Mouse (Mus musculus): ENCODE data around the gene Tex19.1. TPM values are rescaled to one million over a fixed set of nuclear protein-coding genes. Genes with fewer than 3 reads are reported as not detected.
A peak's percentile ranks its signal among the peaks of the same experiment; 100 is the strongest.

Tex19.1 gene
- polyA plus RNA-seq, 1 experiment, result not detected

DNA sequence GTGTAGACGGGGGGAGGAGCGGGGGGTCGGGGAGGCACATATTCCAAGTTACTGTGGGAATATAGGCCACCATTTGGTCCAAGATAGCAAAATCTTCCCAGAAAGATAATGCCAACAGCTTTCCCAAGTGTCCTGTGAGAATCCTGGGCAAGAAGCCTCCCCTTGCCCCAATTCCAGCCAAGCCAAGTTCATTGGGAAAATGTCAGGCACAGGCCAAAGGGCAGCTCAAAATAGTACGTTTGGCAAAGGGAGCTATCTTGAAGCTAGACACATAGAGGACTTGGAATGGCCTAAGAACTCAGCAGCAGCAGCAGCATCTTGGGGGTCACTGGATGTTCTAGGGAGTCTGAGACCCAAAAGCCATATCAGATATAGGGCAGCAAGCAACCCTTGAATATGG is 17.8 kb downstream of the Tex19.1 start:
- no peak for TF ChIP-seq CTCF (conservative IDR thresholded peaks at IDR 0.05; ENCODE audit: insufficient read depth, insufficient read length, low read depth, low read length)
- 83% methylated on average over 4 of the region's 4 CpGs for WGBS
- H3K36me3 ChIP-seq (ENCODE audit: control insufficient read depth, insufficient read depth, low read length), result no peaks in the 10 kb centered on the region
- no peaks in the 10 kb centered on the region for H3K27me3 ChIP-seq (replicated peaks; ENCODE audit: control insufficient read depth, insufficient read depth, low read length)
- no peaks in the 10 kb centered on the region for H3K4me1 ChIP-seq (ENCODE audit: control insufficient read depth, insufficient read depth, low read length)
- DNase-seq, result no peak
- H3K4me3 ChIP-seq (ENCODE audit: insufficient read depth, low read depth, low read length), result no peak overlapping the region
- H3K27ac ChIP-seq (ENCODE audit: insufficient read depth, low read depth, low read length), result no peak overlapping the region

DNA sequence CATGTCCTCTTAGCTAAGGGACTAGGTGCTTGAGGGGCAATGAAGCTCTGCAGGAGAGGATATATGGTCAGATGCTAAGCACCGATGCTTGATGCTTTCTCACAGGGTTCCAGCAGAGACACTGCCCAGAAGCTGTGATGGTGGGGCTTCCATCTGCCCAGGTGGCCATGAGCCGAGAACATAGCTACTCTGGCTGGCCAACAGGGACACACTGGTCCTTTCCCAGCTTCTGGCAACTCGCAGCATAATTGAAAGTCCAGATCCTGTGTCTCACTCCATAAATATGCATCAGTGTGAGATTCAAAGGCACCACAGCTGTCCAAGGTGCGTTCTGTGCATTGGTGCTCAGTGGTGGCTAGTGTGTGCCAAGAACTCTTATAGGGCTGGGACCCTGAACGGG is 27.3 kb downstream of the Tex19.1 start:
- Histone ChIP-seq H3K4me3 (ENCODE audit: insufficient read depth, low read depth, low read length) (no peak overlapping the region), H3K36me3 (ENCODE audit: control insufficient read depth, insufficient read depth, low read length) (no peaks in the 10 kb centered on the region), H3K4me1 (ENCODE audit: control insufficient read depth, insufficient read depth, low read length) (no peaks in the 10 kb centered on the region), H3K27me3 (replicated peaks; ENCODE audit: control insufficient read depth, insufficient read depth, low read length) (no peaks in the 10 kb centered on the region), H3K27ac (ENCODE audit: insufficient read depth, low read depth, low read length) (no peak overlapping the region)
- DNase-seq, result no peak
- no peak for TF ChIP-seq CTCF (conservative IDR thresholded peaks at IDR 0.05; ENCODE audit: insufficient read depth, insufficient read length, low read depth, low read length)
- TF ChIP-seq POLR2A (IDR thresholded peaks at IDR 0.05; ENCODE audit: low read depth, low read length), result no peak
- WGBS, result 81% methylated on average over 5 of the region's 5 CpGs

DNA sequence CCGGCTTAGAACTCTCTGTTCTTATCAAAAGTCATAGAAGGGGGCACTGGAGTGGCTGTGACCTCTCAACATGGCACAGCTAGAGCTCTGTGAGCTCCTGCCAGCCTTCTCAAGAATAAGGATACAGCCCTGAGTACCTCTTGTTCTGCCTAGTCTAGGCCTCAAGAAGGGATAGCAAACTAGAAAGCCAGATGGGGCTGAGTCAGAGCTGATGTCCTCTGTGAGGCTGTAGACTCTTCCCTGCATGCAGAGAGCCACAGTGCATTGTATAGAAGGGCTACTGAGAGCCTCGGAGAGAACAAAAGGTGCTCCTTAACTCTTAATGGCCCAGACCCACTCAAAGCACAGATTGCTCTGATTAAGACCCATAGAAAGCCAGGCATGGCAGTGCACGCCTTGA is 28.3 kb downstream of the Tex19.1 start:
- Histone ChIP-seq H3K27ac (ENCODE audit: insufficient read depth, low read depth, low read length) (no peak overlapping the region), H3K36me3 (ENCODE audit: control insufficient read depth, insufficient read depth, low read length) (no peaks in the 10 kb centered on the region), H3K4me1 (ENCODE audit: control insufficient read depth, insufficient read depth, low read length) (no peaks in the 10 kb centered on the region), H3K27me3 (replicated peaks; ENCODE audit: control insufficient read depth, insufficient read depth, low read length) (no peaks in the 10 kb centered on the region), H3K4me3 (ENCODE audit: insufficient read depth, low read depth, low read length) (no peak overlapping the region)
- WGBS, result 73% methylated on average over 3 of the region's 3 CpGs
- DNase-seq, result no peak
- TF ChIP-seq CTCF (conservative IDR thresholded peaks at IDR 0.05; ENCODE audit: insufficient read depth, insufficient read length, low read depth, low read length) (no peak), POLR2A (IDR thresholded peaks at IDR 0.05; ENCODE audit: low read depth, low read length) (no peak)

DNA sequence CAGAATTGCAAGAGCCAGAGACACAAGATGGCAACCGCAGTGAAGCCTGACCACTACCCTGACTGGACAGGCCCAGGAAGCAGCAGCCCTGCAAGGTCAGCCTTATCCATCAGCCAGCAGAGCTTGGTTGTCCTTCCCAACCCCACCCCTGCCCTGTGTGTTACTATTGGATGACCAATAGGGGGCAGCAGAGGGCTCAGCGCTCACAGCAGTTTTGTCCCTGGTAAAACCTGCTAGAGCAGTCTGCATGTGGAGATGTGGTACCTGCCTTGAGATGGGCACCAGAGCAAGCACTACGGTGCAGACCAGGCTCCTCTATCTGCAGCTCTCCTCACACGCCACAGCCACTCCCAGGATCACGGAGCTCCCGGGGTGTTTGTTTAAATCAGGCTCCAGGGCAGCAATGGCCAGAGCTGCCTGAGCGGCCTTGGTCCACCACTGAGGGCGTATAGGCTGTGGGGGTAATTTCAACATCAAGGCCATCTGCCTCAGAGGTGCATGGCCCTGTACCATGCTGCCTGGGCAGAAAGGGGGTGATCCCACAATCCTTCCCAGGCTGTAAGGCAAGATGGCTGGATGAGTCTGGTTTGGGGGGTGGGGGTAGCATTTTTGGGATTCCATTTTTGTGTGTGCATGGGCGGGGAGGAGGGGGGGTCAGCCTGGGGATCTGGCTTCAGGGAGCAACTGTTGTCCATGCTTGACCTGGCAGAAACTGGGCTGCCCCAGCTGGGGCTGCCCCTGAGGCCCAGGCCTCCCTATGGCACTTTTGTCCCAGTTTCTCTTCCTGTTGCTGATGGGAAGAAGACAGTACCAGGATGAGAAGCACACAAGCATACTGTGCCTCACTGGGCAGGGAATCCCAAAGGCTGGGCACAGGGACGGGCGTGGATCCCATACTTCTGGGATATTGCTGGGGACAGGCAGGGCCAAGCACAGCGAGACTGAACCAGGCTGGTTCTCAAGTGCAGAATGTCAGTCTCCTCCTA is 30.6 kb downstream of the Tex19.1 start:
- WGBS, result 62% methylated on average over 12 of the region's 12 CpGs
- H3K27me3 ChIP-seq (replicated peaks; ENCODE audit: control insufficient read depth, insufficient read depth, low read length), result no peaks in the 10 kb centered on the region
- H3K4me1 ChIP-seq (ENCODE audit: control insufficient read depth, insufficient read depth, low read length), result no peaks in the 10 kb centered on the region
- H3K27ac ChIP-seq (ENCODE audit: insufficient read depth, low read depth, low read length), result no peak overlapping the region
- peak; percentile 69 for DNase-seq
- TF ChIP-seq POLR2A (IDR thresholded peaks at IDR 0.05; ENCODE audit: low read depth, low read length), result no peak
- TF ChIP-seq CTCF (conservative IDR thresholded peaks at IDR 0.05; ENCODE audit: insufficient read depth, insufficient read length, low read depth, low read length), result peak; percentile 95
- H3K36me3 ChIP-seq (ENCODE audit: control insufficient read depth, insufficient read depth, low read length), result no peaks in the 10 kb centered on the region
- no peak overlapping the region for H3K4me3 ChIP-seq (ENCODE audit: insufficient read depth, low read depth, low read length)

DNA sequence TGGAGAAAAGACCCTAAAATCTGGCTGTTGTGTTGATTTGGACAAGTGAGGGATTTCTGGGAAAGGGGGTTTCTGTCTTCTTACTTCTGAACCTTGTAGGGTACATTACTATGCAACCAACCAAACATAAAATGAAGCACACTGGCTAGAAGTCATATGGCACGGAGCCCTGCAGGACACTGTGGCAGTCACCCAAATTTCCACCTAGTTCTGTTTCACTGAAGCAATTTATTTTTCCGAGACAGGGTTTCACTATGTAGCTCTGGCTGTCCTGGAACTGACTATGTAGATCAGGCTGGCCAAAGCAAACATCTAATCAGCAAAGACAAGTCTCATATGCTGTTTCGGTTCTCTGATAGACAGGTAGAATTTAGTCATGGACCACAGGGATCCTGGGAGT is 43.7 kb downstream of the Tex19.1 start:
- 54% methylated on average over 3 of the region's 3 CpGs for WGBS
- TF ChIP-seq CTCF (conservative IDR thresholded peaks at IDR 0.05; ENCODE audit: insufficient read depth, insufficient read length, low read depth, low read length) (no peak), POLR2A (IDR thresholded peaks at IDR 0.05; ENCODE audit: low read depth, low read length) (no peak)
- Histone ChIP-seq H3K36me3 (ENCODE audit: control insufficient read depth, insufficient read depth, low read length) (no peaks in the 10 kb centered on the region), H3K4me1 (ENCODE audit: control insufficient read depth, insufficient read depth, low read length) (no peaks in the 10 kb centered on the region), H3K27ac (ENCODE audit: insufficient read depth, low read depth, low read length) (peak overlapping the region; percentile 12; the same call in 1 of the 2 replicates), H3K27me3 (replicated peaks; ENCODE audit: control insufficient read depth, insufficient read depth, low read length) (no peaks in the 10 kb centered on the region), H3K4me3 (ENCODE audit: insufficient read depth, low read depth, low read length) (no peak overlapping the region)
- DNase-seq, result peak; percentile 82

DNA sequence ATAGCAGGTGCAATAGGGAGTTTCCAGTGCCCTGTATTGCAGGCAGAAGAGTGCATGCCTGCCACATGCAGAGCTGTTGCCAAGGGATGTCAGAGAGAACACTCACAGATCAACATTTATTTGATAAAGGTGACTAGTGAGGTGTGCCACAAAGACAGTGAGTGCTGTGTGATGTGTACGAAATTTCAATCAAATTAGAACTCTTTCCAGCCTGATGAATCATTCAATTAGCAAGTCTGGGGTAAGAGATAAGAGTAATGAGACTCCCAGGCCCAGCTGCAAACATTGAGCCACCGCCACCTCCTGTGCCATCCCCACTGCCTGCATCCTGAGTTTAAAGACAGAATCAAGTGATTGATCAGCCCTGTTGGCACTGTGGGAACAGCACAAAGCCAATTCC is 46.8 kb downstream of the Tex19.1 start:
- no peak for TF ChIP-seq POLR2A (IDR thresholded peaks at IDR 0.05; ENCODE audit: low read depth, low read length)
- TF ChIP-seq CTCF (conservative IDR thresholded peaks at IDR 0.05; ENCODE audit: insufficient read depth, insufficient read length, low read depth, low read length), result no peak
- DNase-seq, result no peak
- Histone ChIP-seq H3K27ac (ENCODE audit: insufficient read depth, low read depth, low read length) (no peak overlapping the region), H3K4me3 (ENCODE audit: insufficient read depth, low read depth, low read length) (no peak overlapping the region), H3K27me3 (replicated peaks; ENCODE audit: control insufficient read depth, insufficient read depth, low read length) (no peaks in the 10 kb centered on the region), H3K4me1 (ENCODE audit: control insufficient read depth, insufficient read depth, low read length) (no peaks in the 10 kb centered on the region), H3K36me3 (ENCODE audit: control insufficient read depth, insufficient read depth, low read length) (no peaks in the 10 kb centered on the region)
- WGBS, result 83% methylated on average over 2 of the region's 2 CpGs

DNA sequence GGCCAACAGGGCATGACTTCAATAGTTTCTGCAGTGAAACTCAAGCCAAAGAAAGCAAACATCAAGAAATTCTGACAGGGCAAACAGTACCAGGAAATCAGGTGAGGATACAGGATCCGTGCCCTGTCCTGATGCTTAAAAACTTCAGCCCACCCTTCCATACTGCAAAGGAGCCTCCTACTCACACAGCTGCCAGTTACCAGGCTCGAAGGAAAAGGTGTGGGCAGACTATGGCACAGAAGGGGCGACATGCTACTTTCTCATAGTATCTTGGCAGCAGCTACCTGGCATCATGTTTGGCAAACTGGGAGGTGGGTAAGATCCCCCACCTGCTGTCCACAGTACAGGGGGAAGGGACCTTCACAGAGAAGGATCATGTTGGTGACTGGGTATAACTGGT is 47.5 kb downstream of the Tex19.1 start:
- H3K4me3 ChIP-seq (ENCODE audit: insufficient read depth, low read depth, low read length), result no peak overlapping the region
- no peak overlapping the region for H3K27ac ChIP-seq (ENCODE audit: insufficient read depth, low read depth, low read length)
- 54% methylated on average over 3 of the region's 3 CpGs for WGBS
- no peaks in the 10 kb centered on the region for H3K27me3 ChIP-seq (replicated peaks; ENCODE audit: control insufficient read depth, insufficient read depth, low read length)
- H3K36me3 ChIP-seq (ENCODE audit: control insufficient read depth, insufficient read depth, low read length), result no peaks in the 10 kb centered on the region
- no peak for TF ChIP-seq POLR2A (IDR thresholded peaks at IDR 0.05; ENCODE audit: low read depth, low read length)
- no peak for TF ChIP-seq CTCF (conservative IDR thresholded peaks at IDR 0.05; ENCODE audit: insufficient read depth, insufficient read length, low read depth, low read length)
- H3K4me1 ChIP-seq (ENCODE audit: control insufficient read depth, insufficient read depth, low read length), result no peaks in the 10 kb centered on the region
- DNase-seq, result no peak

Other genes with a start within 250 kb of the Tex19.1 start
- 2.9 and 3.5 TPM in 2 replicates for gene Ccdc57, start 213.3 kb upstream of the Tex19.1 start, polyA plus RNA-seq (2012; rRNA removed)
- 2.0 and 2.9 TPM in 2 replicates for gene Slc16a3, start 197.7 kb upstream of the Tex19.1 start, polyA plus RNA-seq (2012; rRNA removed)
- gene Csnk1d, start 154.8 kb upstream of the Tex19.1 start, polyA plus RNA-seq (2012; rRNA removed), result 63.3 and 71.0 TPM in 2 replicates
- 1.2 and 3.0 TPM in 2 replicates for gene Cd7, start 106.7 kb upstream of the Tex19.1 start, polyA plus RNA-seq (2012; rRNA removed)
- gene Sectm1b, start 82.6 kb upstream of the Tex19.1 start, polyA plus RNA-seq (2012; rRNA removed), result 66.6 and 75.2 TPM in 2 replicates
- 2.1 and 2.8 TPM in 2 replicates for gene Sectm1a, start 64.9 kb upstream of the Tex19.1 start, polyA plus RNA-seq (2012; rRNA removed)
- not detected in 2 replicates for gene Tex19.2, start 27.5 kb upstream of the Tex19.1 start, polyA plus RNA-seq (2012; rRNA removed)
- not detected in 2 replicates for gene Uts2r, start 14.1 kb downstream of the Tex19.1 start, polyA plus RNA-seq (2012; rRNA removed)
- 18.3 and 23.6 TPM in 2 replicates for gene Hexdc, start 58.3 kb downstream of the Tex19.1 start, polyA plus RNA-seq (2012; rRNA removed)
- gene Ogfod3, start 58.6 kb downstream of the Tex19.1 start, polyA plus RNA-seq (2012; rRNA removed), result 25.4 and 27.4 TPM in 2 replicates
- 13.7 and 15.3 TPM in 2 replicates for gene Cybc1, start 83.2 kb downstream of the Tex19.1 start, polyA plus RNA-seq (2012; rRNA removed)
- 41.8 and 54.1 TPM in 2 replicates for gene Narf, start 91.1 kb downstream of the Tex19.1 start, polyA plus RNA-seq (2012; rRNA removed)
- 18.2 and 28.6 TPM in 2 replicates for gene Foxk2, start 113.8 kb downstream of the Tex19.1 start, polyA plus RNA-seq (2012; rRNA removed)
- 54.5 and 59.4 TPM in 2 replicates for gene Wdr45b, start 208.3 kb downstream of the Tex19.1 start, polyA plus RNA-seq (2012; rRNA removed)
- 1.8 and 2.5 TPM in 2 replicates for gene Rab40b, start 242.1 kb downstream of the Tex19.1 start, polyA plus RNA-seq (2012; rRNA removed)

All from kidney, adult 2 months (tissue).